In the genomic region with DNA sequence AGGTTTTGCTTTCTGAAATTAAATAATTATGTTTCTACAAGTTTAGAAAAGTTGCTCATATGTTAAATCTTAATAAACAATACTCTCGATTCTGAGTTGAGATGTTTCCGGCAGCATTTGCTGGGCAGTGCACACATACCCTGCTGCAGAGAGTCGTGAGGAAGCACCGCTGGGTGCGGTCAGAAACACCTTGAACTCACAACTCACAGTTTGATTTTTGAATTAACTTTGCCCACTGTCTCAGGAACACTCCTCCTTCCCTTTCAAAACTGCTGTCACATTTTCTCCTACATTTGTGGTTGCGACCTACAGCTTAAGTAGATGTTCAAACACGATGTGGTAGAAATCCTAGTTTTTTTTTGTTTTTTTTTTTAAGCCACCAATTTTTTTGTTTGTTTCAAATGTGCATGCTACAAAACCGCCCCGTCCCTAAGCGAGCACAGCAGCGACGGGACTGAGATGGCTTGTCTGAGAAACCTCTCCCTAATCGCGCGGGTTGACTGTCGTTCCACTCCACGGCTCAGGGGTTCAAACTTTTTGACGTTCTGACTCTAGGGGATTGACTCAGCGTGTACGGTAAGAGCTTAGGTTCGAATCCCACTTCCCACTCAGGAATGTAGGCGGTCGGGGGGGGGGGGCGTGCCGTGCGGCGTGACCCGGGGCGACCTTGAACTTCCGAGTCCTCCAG, we compare ENCODE assay signal across 8 mouse cellular contexts. TPM values are rescaled to one million over a fixed set of nuclear protein-coding genes. Genes with fewer than 3 reads are reported as not detected.
DNase-seq lines count a peak whose midpoint lies in the region; ATAC-seq and TF ChIP-seq lines count a peak whose summit lies in the region.

No protein-coding gene starts in this region.

- no peaks in the 10 kb centered on the region for H3K36me3 ChIP-seq in heart, embryonic 16.5 days (ENCODE audit: control insufficient read depth, insufficient read depth)
- no peaks in the 10 kb centered on the region for H3K36me3 ChIP-seq in liver, embryonic 15.5 days (replicated peaks)

- WGBS in heart, embryonic 16.5 days = 5% methylated on average over 30 of the region's 30 CpGs
- WGBS in liver, embryonic 15.5 days (ENCODE audit: insufficient replicate concordance) = 4% methylated on average over 30 of the region's 30 CpGs

- TF ChIP-seq CTCF in left cerebral cortex, adult 2 months (IDR thresholded peaks at IDR 0.05) = no peak; the same call in 1 of the 2 replicates

- peak overlapping the region; percentile 88 for H3K4me3 ChIP-seq in left cerebral cortex, adult 2 months
- peak overlapping the region; percentile 90 for H3K4me3 ChIP-seq in heart, embryonic 16.5 days (ENCODE audit: low read length)
- H3K4me3 ChIP-seq in liver, embryonic 15.5 days (replicated peaks) = peak overlapping the region; percentile 93

- no peak; the same call in none of the 2 replicates for ATAC-seq in heart, embryonic 16.5 days (replicated peaks; ENCODE audit: extremely low read depth, insufficient read depth, low FRiP score)
- ATAC-seq in liver, embryonic 15.5 days (ENCODE audit: insufficient read depth) = peak; percentile 56

- H3K9me3 ChIP-seq in heart, embryonic 16.5 days (replicated peaks; ENCODE audit: control insufficient read depth, low read length) = no peaks in the 10 kb centered on the region
- no peaks in the 10 kb centered on the region for H3K9me3 ChIP-seq in liver, embryonic 15.5 days (replicated peaks)

- no peaks in the 10 kb centered on the region for H3K27me3 ChIP-seq in heart, embryonic 16.5 days (ENCODE audit: control insufficient read depth, insufficient read depth, low read length)
- H3K27me3 ChIP-seq in liver, embryonic 15.5 days = no peaks in the 10 kb centered on the region

- no peak for DNase-seq in left cerebral cortex, adult 2 months (ENCODE audit: extremely low spot score in 1 of 2, low spot score in 2 of 2)
- DNase-seq in left cerebral cortex, adult 11 months (ENCODE audit: low spot score) = no peak
- peak; percentile 17 for DNase-seq in ZHBTc4 (ENCODE audit: low read depth, low spot score)
- DNase-seq in thymus, postnatal 25 days = peak; percentile 10
- DNase-seq in urinary bladder, postnatal 36 days (ENCODE audit: low spot score in 2 of 2) = no peak
- no peak for DNase-seq in spleen, postnatal 4 days (ENCODE audit: low spot score in 2 of 2)

- H3K4me2 ChIP-seq in heart, embryonic 16.5 days (ENCODE audit: low read depth, low read length) = peak overlapping the region; percentile 70
- peak overlapping the region; percentile 83 for H3K4me2 ChIP-seq in liver, embryonic 15.5 days

- peak overlapping the region; percentile 87 for H3K9ac ChIP-seq in heart, embryonic 16.5 days (ENCODE audit: low read length)
- peak overlapping the region; percentile 68 for H3K9ac ChIP-seq in liver, embryonic 15.5 days

- peak overlapping the region; percentile 89 for H3K27ac ChIP-seq in left cerebral cortex, adult 2 months
- H3K27ac ChIP-seq in heart, embryonic 16.5 days (ENCODE audit: low read length) = peak overlapping the region; percentile 90
- H3K27ac ChIP-seq in liver, embryonic 15.5 days (replicated peaks) = 0 out of 2 replicates have a peak overlapping the region, but pooled peaks have one; percentile 38

- peaks cover 6% of the 10 kb centered on the region for H3K4me1 ChIP-seq in heart, embryonic 16.5 days (ENCODE audit: control insufficient read depth, insufficient read depth, low read length)
- peaks cover 26% of the 10 kb centered on the region for H3K4me1 ChIP-seq in liver, embryonic 15.5 days (replicated peaks)

- intact Hi-C loops in left cerebral cortex, adult 2 months (cut with DNase I) = no loop called here

RNA-seq across cellular contexts. Expression of gene Qrsl1, which starts 0.5 kb away (rescaled TPM):
- total RNA-seq in left cerebral cortex, adult 2 months (2021) = 10 to 100 TPM; 12.6 to 14.6 TPM
- 29.9 and 30.8 TPM in 2 replicates for polyA plus RNA-seq in heart, embryonic 16.5 days (2015; fragmentation: Nextera tagmentation; extraction: Ambion mirVana)
- 6.3 and 7.4 TPM in 2 replicates for polyA plus RNA-seq in liver, embryonic 15.5 days (2015; fragmentation: Nextera tagmentation; extraction: Ambion mirVana)

RNA-seq across cellular contexts. Expression of gene Rtn4ip1, which starts 0.6 kb away (rescaled TPM):
- total RNA-seq in left cerebral cortex, adult 2 months (2021) = 10 to 100 TPM; 14.1 TPM
- polyA plus RNA-seq in heart, embryonic 16.5 days (2015; fragmentation: Nextera tagmentation; extraction: Ambion mirVana) = 38.0 and 39.2 TPM in 2 replicates
- 8.8 and 10.4 TPM in 2 replicates for polyA plus RNA-seq in liver, embryonic 15.5 days (2015; fragmentation: Nextera tagmentation; extraction: Ambion mirVana)

Comparison
In these comparisons a context has a peak if more than half of its experiments do, and no peak if none do; other contexts are left out.
1. DNase-seq: peak in ZHBTc4 (single experiment) and thymus, postnatal 25 days (single experiment); none in left cerebral cortex, adult 2 months (0 of 2), left cerebral cortex, adult 11 months (single experiment), urinary bladder, postnatal 36 days (0 of 2) and spleen, postnatal 4 days (0 of 2).
2. H3K27ac ChIP-seq: peak in every context shown above with its lines; median percentile 90 in heart, embryonic 16.5 days; 89 in left cerebral cortex, adult 2 months; 38 in liver, embryonic 15.5 days.
3. Peak in every context shown above with its lines, with median percentiles within 50 percentile points of each other: H3K4me3 ChIP-seq.